Mouse (Mus musculus) adrenal gland, adult 8-10 months (tissue): ENCODE measurements around the gene Irf6. TPM values are rescaled to one million over a fixed set of nuclear protein-coding genes. Genes with fewer than 3 reads are reported as not detected.

Experiments used
- DNase-seq: peaks from one replicate; pipeline ENCODE4 v3.0.0; 2022
- total RNA-seq, 4 experiments: library from RNA; stranded (reverse); gene quantifications; 2 replicates each; pipeline ENCODE4 v1.2.4; 2022

Irf6 gene
- total RNA-seq, 4 experiments from 2014 or later, result 0.15 to 0.49 (median 0.26) TPM

GRCm38 (mm10) chr1:193157111-193157492, 4.2 kb downstream of the Irf6 start:
- DNase-seq, result no peak

DNA sequence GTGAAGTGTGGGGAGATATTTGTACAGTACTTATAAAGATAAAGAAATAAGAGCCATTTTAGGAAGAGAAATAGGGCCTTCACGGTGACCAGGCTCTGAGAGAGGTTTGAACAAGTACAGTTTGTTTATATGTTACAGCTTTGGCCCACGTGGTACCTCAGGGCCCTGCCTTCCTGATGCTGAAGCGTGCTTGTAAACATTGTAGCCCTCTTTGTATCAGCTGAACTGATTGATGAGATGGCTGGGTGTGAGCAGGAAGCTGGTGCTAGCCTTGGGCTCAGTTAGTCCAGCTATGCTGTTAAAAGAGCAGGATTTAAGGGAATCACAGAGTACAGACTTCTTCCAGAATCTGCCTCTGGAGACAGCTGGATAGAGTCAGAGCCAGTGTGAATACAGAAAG, 6.3 kb downstream of the Irf6 start:
- DNase-seq, result no peak

- DNase-seq, result no peak
Measured at GRCm38 (mm10) chr1:193159613-193160012, 6.7 kb downstream of the Irf6 start.

GRCm38 (mm10) chr1:193160317-193161032, 7.6 kb downstream of the Irf6 start:
- no peak for DNase-seq

GRCm38 (mm10) chr1:193167746-193168145, 14.8 kb downstream of the Irf6 start, which contains the start of gene A130010J15Rik:
Gene A130010J15Rik (plus strand): TSS chr1:193168046.
- DNase-seq, result no peak

GRCm38 (mm10) chr1:193169228-193169627, 16.3 kb downstream of the Irf6 start:
- no peak for DNase-seq

DNA sequence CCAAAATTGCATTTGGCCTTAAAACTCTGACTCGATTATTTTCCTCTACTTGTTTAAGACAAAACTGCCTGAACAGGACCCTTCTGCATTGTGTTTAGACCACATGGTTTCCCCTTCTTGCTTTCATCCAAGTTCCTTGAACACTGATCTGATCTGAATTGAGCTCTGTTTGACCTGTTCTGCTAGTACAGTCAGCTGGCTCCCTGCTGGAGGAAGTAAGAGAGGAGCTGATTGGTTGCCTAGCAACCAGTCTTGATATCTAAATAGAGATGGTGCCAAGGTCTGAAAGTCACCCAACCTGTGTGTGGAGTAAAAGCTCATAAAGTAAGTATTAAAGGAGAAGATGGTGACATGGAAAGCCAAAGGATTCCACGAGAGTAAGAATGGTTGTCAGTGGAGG, 16.9 kb downstream of the Irf6 start:
- DNase-seq, result no peak

- peak; percentile 96 for DNase-seq
Measured at GRCm38 (mm10) chr1:193172991-193173809, 20.3 kb downstream of the Irf6 start.

- DNase-seq, result no peak
Measured at GRCm38 (mm10) chr1:193173810-193174129, 20.9 kb downstream of the Irf6 start.

DNA sequence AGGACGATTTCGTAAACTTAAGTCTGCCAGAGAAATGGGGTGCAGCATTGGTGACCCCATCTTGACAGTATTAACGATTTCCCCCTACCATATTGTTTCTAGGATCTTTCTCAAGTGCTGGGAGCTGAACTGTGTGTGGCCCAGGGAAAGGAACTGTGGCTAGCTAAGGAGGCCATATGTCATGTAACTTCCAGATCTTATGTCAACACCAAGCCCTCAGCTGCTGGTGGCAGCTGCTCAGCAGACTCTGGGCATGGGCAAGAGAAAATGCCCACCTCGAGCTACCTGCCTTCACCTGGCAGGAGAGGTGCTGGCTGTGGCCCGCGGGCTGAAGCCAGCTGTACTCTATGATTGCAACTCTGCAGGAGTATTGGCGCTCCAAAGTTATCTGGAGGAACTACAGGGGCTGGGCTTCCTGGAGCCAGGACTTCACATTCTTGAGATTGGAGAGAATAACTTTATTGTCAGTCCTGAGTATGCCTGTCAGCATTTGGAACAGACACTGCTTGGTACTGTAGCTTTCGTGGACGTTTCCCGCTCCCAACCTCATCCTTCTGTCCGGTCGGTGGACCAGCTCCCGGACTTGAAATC, 21.3 kb downstream of the Irf6 start:
- no peak for DNase-seq

- no peak for DNase-seq
Measured at GRCm38 (mm10) chr1:193181104-193181503, 28.2 kb downstream of the Irf6 start.

DNA sequence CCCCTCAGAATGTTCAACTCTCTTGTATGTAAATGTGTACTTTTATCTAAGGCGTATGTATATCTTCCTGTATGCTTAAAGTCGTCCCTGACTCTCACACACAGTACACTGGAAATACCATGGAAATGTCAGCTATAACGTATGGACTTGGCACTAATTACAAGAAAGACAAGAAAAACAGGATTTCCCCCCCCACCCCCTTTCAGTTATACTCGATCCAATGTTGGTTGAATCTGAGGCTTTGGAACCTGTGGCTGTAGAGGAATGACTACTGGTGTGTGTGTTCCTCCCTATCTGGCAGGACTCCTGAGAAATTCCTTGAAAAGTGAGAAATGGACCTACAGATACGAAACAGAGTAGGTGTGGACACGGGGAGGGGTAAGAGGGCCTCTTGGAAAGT, 35.3 kb downstream of the Irf6 start:
- DNase-seq, result no peak

- DNase-seq, result no peak
Measured at GRCm38 (mm10) chr1:193189151-193189621, 36.3 kb downstream of the Irf6 start.

DNA sequence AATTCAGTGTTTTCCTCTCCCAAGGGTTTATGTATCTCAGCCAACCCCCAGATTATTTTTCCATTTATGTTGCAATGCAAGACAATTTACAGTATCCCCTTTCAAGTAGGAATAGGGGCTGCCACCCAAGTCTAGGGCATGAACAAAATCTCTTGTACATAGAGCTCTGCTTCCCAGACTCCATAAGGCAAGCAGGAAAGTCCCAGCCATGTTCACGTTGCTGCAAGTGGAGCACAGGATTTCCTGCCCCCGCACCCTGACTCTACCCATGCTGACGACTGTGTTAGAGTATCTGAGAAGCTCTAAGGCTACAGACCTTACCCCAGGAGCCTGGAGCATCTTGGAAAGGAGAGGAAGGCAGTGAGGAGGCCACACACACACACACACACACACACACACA, 36.9 kb downstream of the Irf6 start:
- DNase-seq, result no peak

- no peak for DNase-seq
Measured at GRCm38 (mm10) chr1:193191675-193192283, 38.9 kb downstream of the Irf6 start.

DNA sequence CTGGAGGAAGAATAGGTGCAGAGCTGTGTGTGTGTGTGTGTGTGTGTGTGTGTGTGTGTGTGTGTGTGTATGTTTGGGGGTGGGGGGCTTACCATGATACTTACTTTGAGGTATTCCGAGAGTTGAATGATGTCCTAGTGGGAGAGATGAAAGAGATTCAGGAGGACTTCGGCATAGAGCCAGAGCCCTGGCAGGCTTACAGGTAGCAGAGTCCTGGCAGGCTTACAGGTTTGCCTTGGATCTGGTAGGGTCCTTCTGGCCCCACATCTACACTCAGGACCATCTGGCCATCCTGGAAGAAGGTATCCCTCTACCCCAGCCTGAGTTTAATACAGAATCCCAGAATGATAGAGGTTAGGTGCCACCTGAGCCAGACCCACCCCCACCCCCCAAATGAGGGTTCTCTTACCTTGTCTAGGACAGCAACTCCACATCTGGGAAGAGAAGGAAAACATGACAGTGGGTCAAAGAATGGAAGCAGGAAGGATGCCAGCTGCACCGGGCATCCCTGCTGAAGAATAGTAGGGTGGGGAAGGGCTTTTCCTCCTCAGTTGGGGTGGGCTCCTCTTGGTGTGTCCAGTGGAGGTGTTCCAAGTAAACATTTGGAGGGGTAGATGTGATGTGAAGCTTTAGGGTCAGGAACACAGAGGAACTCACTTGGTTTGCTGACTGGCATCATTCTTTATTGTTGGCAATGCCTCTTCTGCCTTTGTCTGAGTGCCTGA, 41.7 kb downstream of the Irf6 start:
- no peak for DNase-seq

- DNase-seq, result no peak
Measured at GRCm38 (mm10) chr1:193195169-193195810, 42.4 kb downstream of the Irf6 start.

GRCm38 (mm10) chr1:193197494-193198205, 44.7 kb downstream of the Irf6 start:
- DNase-seq, result no peak

- no peak for DNase-seq
Measured at GRCm38 (mm10) chr1:193198312-193198711, 45.4 kb downstream of the Irf6 start.

DNA sequence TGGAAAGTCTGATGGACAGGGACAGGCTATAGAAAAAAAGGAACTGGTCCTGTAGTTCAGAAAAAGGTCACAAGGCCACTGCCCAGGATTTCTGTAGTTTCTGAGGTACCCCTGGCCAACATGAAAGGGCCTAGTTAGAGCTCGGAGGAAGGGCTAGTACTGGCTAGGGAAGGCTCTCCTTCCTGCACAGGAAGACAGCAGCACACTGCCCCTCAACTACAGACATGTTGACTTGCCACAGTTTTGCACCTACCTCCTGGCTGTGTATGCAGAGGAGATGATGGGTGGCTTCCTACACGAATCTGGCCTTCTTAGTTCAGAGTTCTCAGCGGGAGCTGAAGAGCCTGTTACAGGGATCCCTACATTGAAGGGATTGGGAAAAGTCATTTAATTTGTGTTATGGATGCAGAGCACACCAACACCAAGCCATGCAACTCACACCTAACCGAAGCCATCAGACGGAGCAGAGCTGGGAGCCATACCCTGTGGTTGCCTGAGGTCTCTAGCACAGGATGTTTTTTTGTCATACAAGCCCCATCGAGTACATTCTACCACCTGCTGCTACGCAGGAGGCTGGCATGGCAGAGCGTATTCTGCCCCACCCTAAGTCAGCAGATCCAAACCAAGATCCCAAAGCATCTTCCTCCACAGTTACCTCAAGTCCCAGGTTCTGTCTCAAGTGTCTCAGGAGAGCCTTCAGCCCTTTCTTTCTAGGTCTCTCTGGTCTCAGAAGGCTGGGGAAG, 47.9 kb downstream of the Irf6 start:
- no peak for DNase-seq
